Mouse (Mus musculus): Measurements from ENCODE around the gene Ncoa4. TPM values are rescaled to one million over a fixed set of nuclear protein-coding genes. Genes with fewer than 3 reads are reported as not detected.
A peak's percentile ranks its signal among the peaks of the same experiment; 100 is the strongest.

Ncoa4 gene
- total and polyA plus RNA-seq, 3 experiments: 54.5 to 64.6 (median 57.9) TPM

DNA sequence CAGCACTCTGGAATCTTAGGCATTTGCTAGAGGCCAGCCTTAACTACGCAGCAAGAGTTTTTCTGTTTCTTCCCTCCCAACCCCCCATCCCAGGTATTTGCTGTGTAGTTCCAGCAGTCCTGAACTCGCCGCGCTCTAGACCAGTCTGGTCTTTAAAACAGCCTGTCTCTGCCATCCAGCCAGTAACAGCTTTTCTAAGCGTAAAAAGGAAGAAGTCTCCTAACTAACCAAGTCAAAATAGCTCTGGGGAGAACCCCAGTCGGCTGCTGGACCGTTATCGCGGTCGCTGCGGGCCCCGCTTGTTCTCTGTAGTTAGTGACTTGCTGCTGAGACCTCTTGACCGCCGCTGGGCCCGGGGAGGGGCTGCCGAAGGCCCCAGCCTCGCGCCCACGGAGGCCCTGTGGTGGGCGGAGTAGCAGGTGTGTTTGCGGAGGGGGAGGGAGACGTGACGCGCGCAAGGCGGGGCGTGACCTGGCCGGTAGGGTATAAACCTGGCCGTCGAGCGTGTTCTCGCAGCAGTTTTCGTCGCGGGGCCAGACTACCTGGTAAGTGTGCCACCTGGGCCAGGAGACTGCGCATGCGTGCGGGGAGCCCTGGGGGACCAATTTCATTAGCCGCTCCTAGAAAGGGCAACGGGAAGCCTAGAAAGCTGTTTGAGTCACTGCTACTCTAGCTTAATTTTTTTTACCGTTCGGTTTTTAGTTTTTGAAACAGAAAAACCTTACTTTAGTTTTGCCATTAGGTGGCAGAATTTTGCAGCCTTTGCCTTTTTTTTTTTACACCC, 5.8 kb downstream of the Ncoa4 start (continued):
- TF ChIP-seq ZNF384 (IDR thresholded peaks at IDR 0.05; ENCODE audit: low read depth, low read length) (peak; percentile 93), ZMIZ1 (IDR thresholded peaks at IDR 0.05; ENCODE audit: low read depth, low read length) (0 out of 2 replicates have a peak, but pooled peaks have one; percentile 48), GABPA (IDR thresholded peaks at IDR 0.05; ENCODE audit: low read depth, low read length) (no peak), CHD1 (IDR thresholded peaks at IDR 0.05; ENCODE audit: low read depth, low read length) (no peak)

DNA sequence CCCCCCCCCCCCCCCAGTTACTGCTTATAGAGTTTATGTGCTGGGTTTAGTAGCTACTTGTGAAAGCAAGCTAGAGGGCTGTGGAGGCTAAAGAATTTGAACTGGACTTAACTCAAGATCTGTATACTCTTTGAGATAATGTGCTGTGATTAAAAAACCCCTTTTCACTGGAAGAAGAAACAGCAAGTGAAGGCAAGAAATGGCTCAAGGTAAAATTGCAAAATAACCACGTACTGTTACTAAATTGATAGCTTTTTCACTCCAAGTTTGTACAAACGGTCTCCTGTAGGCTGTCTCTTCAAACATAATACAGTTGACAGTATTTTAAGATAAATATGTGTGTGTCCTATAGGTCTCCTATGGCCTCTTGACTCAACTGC, 6.4 kb downstream of the Ncoa4 start:
- Histone ChIP-seq H3K27me3 (ENCODE audit: control insufficient read depth in 1 of 2, insufficient read depth in 2 of 2, low read length in 2 of 2) (no peaks in the 10 kb centered on the region), H3K79me2 (ENCODE audit: control insufficient read depth, insufficient read depth, low read length, poor library complexity) (peaks cover 60% of the 10 kb centered on the region), H3K4me1 (ENCODE audit: control insufficient read depth in 1 of 2, insufficient read depth in 2 of 2, low read length in 2 of 2) (peaks cover 33 to 48% of the 10 kb centered on the region in 2 experiments), H3K36me3 (ENCODE audit: control insufficient read depth in 1 of 2, insufficient read depth in 2 of 2, low read length in 2 of 2) (peaks cover 0 to 76% of the 10 kb centered on the region in 2 experiments; a peak in 3 of 4 replicates), H3K9me3 (replicated peaks; ENCODE audit: insufficient read depth, low read length) (no peaks in the 10 kb centered on the region), H3K4me3 (ENCODE audit: control insufficient read depth in 1 of 2, insufficient read depth in 1 of 2, low read depth in 2 of 2, low read length in 2 of 2) (peak overlapping the region; percentile 44 to 52), H3K9ac (ENCODE audit: control insufficient read depth, low read depth, low read length, poor library complexity, severe bottlenecking) (peak overlapping the region; percentile 59), H3K27ac (ENCODE audit: control insufficient read depth, low read depth, low read length) (peak overlapping the region; percentile 94)
- TF ChIP-seq MXI1 (IDR thresholded peaks at IDR 0.05; ENCODE audit: low read depth, low read length) (peak; percentile 3; the same call in 1 of the 2 replicates), SMC3 (IDR thresholded peaks at IDR 0.05; ENCODE audit: low read depth, low read length) (no peak)
- no peak for DNase-seq (ENCODE audit: low read depth, low spot score)

DNA sequence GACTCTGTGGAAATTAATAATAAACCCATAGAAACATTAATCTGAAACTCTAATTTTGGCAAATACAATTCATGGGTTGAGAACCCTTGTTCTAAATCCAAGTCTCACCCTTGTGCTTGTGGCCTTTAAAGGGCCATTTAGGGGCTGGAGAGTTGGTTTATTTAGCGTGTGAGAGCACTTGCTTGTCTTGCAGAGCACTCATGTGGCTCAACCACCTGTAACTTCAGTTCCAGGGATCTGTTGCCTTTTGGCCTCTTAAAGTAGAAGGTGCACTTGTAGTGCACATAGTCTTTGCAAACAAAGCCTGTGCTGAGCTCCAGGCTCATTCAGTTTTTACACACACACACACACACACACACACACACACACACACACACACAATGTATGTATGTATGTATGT, 7.2 kb downstream of the Ncoa4 start:
- peak overlapping the region; percentile 94 for H3K27ac ChIP-seq (ENCODE audit: control insufficient read depth, low read depth, low read length)
- H3K36me3 ChIP-seq (ENCODE audit: control insufficient read depth in 1 of 2, insufficient read depth in 2 of 2, low read length in 2 of 2): peaks cover 1 to 69% of the 10 kb centered on the region in 2 experiments; a peak in 3 of 4 replicates
- TF ChIP-seq HCFC1 (IDR thresholded peaks at IDR 0.05; ENCODE audit: low read depth, low read length) (no peak), BHLHE40 (IDR thresholded peaks at IDR 0.05; ENCODE audit: borderline replicate concordance, low read depth, low read length) (no peak), POLR2AphosphoS2 (IDR thresholded peaks at IDR 0.05; ENCODE audit: low read length) (no peak), MAX (IDR thresholded peaks at IDR 0.05; ENCODE audit: low read length) (no peak), MYB (IDR thresholded peaks at IDR 0.05; ENCODE audit: low read depth, low read length) (no peak), GABPA (IDR thresholded peaks at IDR 0.05; ENCODE audit: low read depth, low read length) (no peak), ELF1 (IDR thresholded peaks at IDR 0.05; ENCODE audit: low read depth, low read length) (no peak), KAT2A (conservative IDR thresholded peaks at IDR 0.05; ENCODE audit: low read depth, low read length) (no peak), SIN3A (IDR thresholded peaks at IDR 0.05; ENCODE audit: low read length) (no peak), TCF12 (IDR thresholded peaks at IDR 0.05; ENCODE audit: low read depth, low read length) (no peak), E2F4 (IDR thresholded peaks at IDR 0.05; ENCODE audit: borderline replicate concordance, low read depth, low read length) (no peak), CHD2 (IDR thresholded peaks at IDR 0.05; ENCODE audit: low read length) (no peak)
- H3K4me1 ChIP-seq (ENCODE audit: control insufficient read depth in 1 of 2, insufficient read depth in 2 of 2, low read length in 2 of 2): peaks cover 33 to 40% of the 10 kb centered on the region in 2 experiments
- H3K27me3 ChIP-seq (ENCODE audit: control insufficient read depth in 1 of 2, insufficient read depth in 2 of 2, low read length in 2 of 2): no peaks in the 10 kb centered on the region
- H3K4me3 ChIP-seq (ENCODE audit: control insufficient read depth in 1 of 2, insufficient read depth in 1 of 2, low read depth in 2 of 2, low read length in 2 of 2): peak overlapping the region; percentile 44 to 52
- peaks cover 54% of the 10 kb centered on the region for H3K79me2 ChIP-seq (ENCODE audit: control insufficient read depth, insufficient read depth, low read length, poor library complexity)
- H3K9ac ChIP-seq (ENCODE audit: control insufficient read depth, low read depth, low read length, poor library complexity, severe bottlenecking): peak overlapping the region; percentile 59
- DNase-seq (ENCODE audit: low read depth, low spot score): peak; percentile 32
- H3K9me3 ChIP-seq (replicated peaks; ENCODE audit: insufficient read depth, low read length): no peaks in the 10 kb centered on the region

All from MEL (cell line).